Mouse (Mus musculus) hindbrain, embryonic 12.5 days (tissue): Measurements from ENCODE around the gene Gpr27. TPM values are rescaled to one million over a fixed set of nuclear protein-coding genes. Genes with fewer than 3 reads are reported as not detected.

ENCODE experiments used
- ATAC-seq: fragments of 200-750 bp; cut with Nextera tagmentation; 2 replicates; pipeline ENCODE4 v1.8.0; 2017; ENCODE audit warnings: moderate TSS enrichment; ENCODE audit not compliant: low FRiP score
- H3K27ac ChIP-seq: fragments of 300-500 bp; sonication (generic); 2 replicates; pipeline ENCODE4 v1.5.1; 2016; ENCODE audit warnings: mild to moderate bottlenecking
- H3K27me3 ChIP-seq: fragments of 300-500 bp; sonication (generic); 2 replicates; pipeline ENCODE4 v1.6.1; 2016; ENCODE audit warnings: mild to moderate bottlenecking
- H3K36me3 ChIP-seq: fragments of 300-500 bp; sonication (generic); 2 replicates; pipeline ENCODE4 v1.6.1; 2016; ENCODE audit warnings: mild to moderate bottlenecking
- H3K4me1 ChIP-seq: fragments of 300-500 bp; sonication (generic); 2 replicates; pipeline ENCODE4 v1.6.1; 2016
- H3K4me2 ChIP-seq: fragments of 300-500 bp; sonication (generic); replicated peaks from 2 replicates; pipeline ENCODE4 v1.6.1; 2016; ENCODE audit warnings: mild to moderate bottlenecking
- H3K4me3 ChIP-seq: fragments of 300-500 bp; sonication (generic); 2 replicates; pipeline ENCODE4 v1.5.1; 2016; ENCODE audit warnings: mild to moderate bottlenecking
- H3K9ac ChIP-seq: fragments of 300-500 bp; sonication (generic); 2 replicates; pipeline ENCODE4 v1.6.1; 2016; ENCODE audit warnings: mild to moderate bottlenecking, moderate library complexity
- H3K9me3 ChIP-seq: fragments of 300-500 bp; sonication (generic); replicated peaks from 2 replicates; pipeline ENCODE4 v1.6.1; 2016; ENCODE audit warnings: mild to moderate bottlenecking
- WGBS: fragments of 180-500 bp; shearing (Covaris S2); methylation state at CpG from one replicate; pipeline ENCODE4 v1.1.7; 2016; 5-methylcytosine and 5-hydroxymethylcytosine counted together
- polyA plus RNA-seq: library from polyadenylated mRNA; unstranded; fragments of >200 nt; fragmentation: Nextera tagmentation; extraction: Ambion mirVana; gene quantifications from 2 replicates; pipeline ENCODE4 v1.2.1, GENCODE M21; 2016

Gene Gpr27
- polyA plus RNA-seq: 7.8 and 10.2 TPM in 2 replicates

- Histone ChIP-seq H3K4me3 (peak within 1 kb of the TSS; percentile 90), H3K4me1 (peaks cover 14% of the 10 kb centered on the region), H3K4me2 (peak within 1 kb of the TSS; percentile 93), H3K9me3 (no peaks in the 10 kb centered on the region), H3K9ac (peak within 1 kb of the TSS; percentile 86), H3K27me3 (peaks cover 55% of the 10 kb centered on the region), H3K36me3 (no peaks in the 10 kb centered on the region), H3K27ac (peak within 1 kb of the TSS; percentile 88)
- ATAC-seq: peak; percentile 81
- 1% methylated on average over 37 of the region's 112 CpGs for WGBS
These were observed at the start of gene Gpr27 for GRCm38 (mm10) chr6:99692206-99692915. Gene Gpr27 (plus strand): TSS chr6:99692679.

GRCm38 (mm10) chr6:99643439-99644199 is 48.9 kb upstream of the Gpr27 start:
- H3K9me3 ChIP-seq: peaks cover 2% of the 10 kb centered on the region; the same call in 1 of the 2 replicates
- H3K36me3 ChIP-seq: peaks cover 11% of the 10 kb centered on the region
- no peaks in the 10 kb centered on the region for H3K27me3 ChIP-seq
- WGBS: 61% methylated on average over 10 of the region's 10 CpGs
- H3K4me3 ChIP-seq: no peak overlapping the region
- peaks cover 7% of the 10 kb centered on the region; the same call in 1 of the 2 replicates for H3K4me1 ChIP-seq
- H3K9ac ChIP-seq: no peak overlapping the region
- H3K4me2 ChIP-seq: no peak overlapping the region
- no peak for ATAC-seq
- H3K27ac ChIP-seq: no peak overlapping the region

GRCm38 (mm10) chr6:99644386-99644785 is 48.1 kb upstream of the Gpr27 start:
- Histone ChIP-seq H3K9me3 (peaks cover 2% of the 10 kb centered on the region; the same call in 1 of the 2 replicates), H3K4me3 (no peak overlapping the region), H3K9ac (no peak overlapping the region), H3K27ac (no peak overlapping the region), H3K4me1 (peaks cover 7% of the 10 kb centered on the region; the same call in 1 of the 2 replicates), H3K4me2 (no peak overlapping the region), H3K36me3 (peaks cover 9% of the 10 kb centered on the region), H3K27me3 (no peaks in the 10 kb centered on the region)
- 84% methylated on average over 5 of the region's 5 CpGs for WGBS
- no peak for ATAC-seq

- peaks cover 2% of the 10 kb centered on the region; the same call in 1 of the 2 replicates for H3K9me3 ChIP-seq
- H3K36me3 ChIP-seq: peaks cover 9% of the 10 kb centered on the region
- H3K9ac ChIP-seq: no peak overlapping the region
- H3K27me3 ChIP-seq: no peaks in the 10 kb centered on the region
- H3K27ac ChIP-seq: no peak overlapping the region
- no peak overlapping the region for H3K4me3 ChIP-seq
- peaks cover 7% of the 10 kb centered on the region; the same call in 1 of the 2 replicates for H3K4me1 ChIP-seq
- ATAC-seq: no peak
- no peak overlapping the region for H3K4me2 ChIP-seq
- WGBS: 90% methylated on average over 5 of the region's 5 CpGs
These were observed 47.6 kb upstream of the Gpr27 start for GRCm38 (mm10) chr6:99644876-99645275.

- Histone ChIP-seq H3K27ac (no peak overlapping the region), H3K4me2 (no peak overlapping the region), H3K9me3 (peaks cover 2% of the 10 kb centered on the region; the same call in 1 of the 2 replicates), H3K4me1 (peaks cover 7% of the 10 kb centered on the region; the same call in 1 of the 2 replicates), H3K9ac (no peak overlapping the region), H3K4me3 (no peak overlapping the region), H3K27me3 (no peaks in the 10 kb centered on the region), H3K36me3 (peaks cover 9% of the 10 kb centered on the region)
- WGBS: 56% methylated on average over 10 of the region's 10 CpGs
- ATAC-seq: no peak
These were observed 46.1 kb upstream of the Gpr27 start for GRCm38 (mm10) chr6:99646344-99646743.

- Histone ChIP-seq H3K4me1 (peaks cover 12% of the 10 kb centered on the region), H3K9ac (no peak overlapping the region), H3K4me3 (no peak overlapping the region), H3K9me3 (peaks cover 2% of the 10 kb centered on the region; the same call in 1 of the 2 replicates), H3K4me2 (no peak overlapping the region), H3K27me3 (no peaks in the 10 kb centered on the region), H3K27ac (no peak overlapping the region), H3K36me3 (peaks cover 9% of the 10 kb centered on the region)
- WGBS: 71% methylated on average over 2 of the region's 2 CpGs
- ATAC-seq: no peak
These were observed 43.2 kb upstream of the Gpr27 start for GRCm38 (mm10) chr6:99649307-99649706.

- Histone ChIP-seq H3K9ac (no peak overlapping the region), H3K36me3 (no peaks in the 10 kb centered on the region), H3K4me1 (peaks cover 14% of the 10 kb centered on the region), H3K9me3 (no peaks in the 10 kb centered on the region), H3K27ac (no peak overlapping the region), H3K4me3 (no peak overlapping the region), H3K27me3 (no peaks in the 10 kb centered on the region), H3K4me2 (no peak overlapping the region)
- WGBS: 91% methylated on average over 2 of the region's 2 CpGs
- ATAC-seq: no peak
These were observed 40.1 kb upstream of the Gpr27 start for GRCm38 (mm10) chr6:99652341-99652740.

GRCm38 (mm10) chr6:99654343-99654742 is 38.1 kb upstream of the Gpr27 start:
- peaks cover 14% of the 10 kb centered on the region for H3K4me1 ChIP-seq
- WGBS: 48% methylated on average over 5 of the region's 5 CpGs

GRCm38 (mm10) chr6:99655488-99655887 is 37.0 kb upstream of the Gpr27 start:
- H3K4me1 ChIP-seq: peaks cover 19% of the 10 kb centered on the region
- no peak overlapping the region for H3K4me3 ChIP-seq
- no peaks in the 10 kb centered on the region for H3K27me3 ChIP-seq
- H3K9ac ChIP-seq: no peak overlapping the region
- no peaks in the 10 kb centered on the region for H3K9me3 ChIP-seq
- H3K4me2 ChIP-seq: no peak overlapping the region
- H3K27ac ChIP-seq: no peak overlapping the region
- ATAC-seq: no peak
- no peaks in the 10 kb centered on the region for H3K36me3 ChIP-seq
- 73% methylated on average over 7 of the region's 7 CpGs for WGBS

More at GRCm38 (mm10) chr6:99654343-99654742, 38.1 kb upstream of the Gpr27 start:
- H3K9ac ChIP-seq: no peak overlapping the region
- ATAC-seq: peak; percentile 20; the same call in 1 of the 2 replicates
- no peaks in the 10 kb centered on the region for H3K36me3 ChIP-seq
- H3K4me3 ChIP-seq: no peak overlapping the region
- no peak overlapping the region for H3K4me2 ChIP-seq
- H3K9me3 ChIP-seq: no peaks in the 10 kb centered on the region
- H3K27me3 ChIP-seq: no peaks in the 10 kb centered on the region
- no peak overlapping the region for H3K27ac ChIP-seq

- H3K9ac ChIP-seq: no peak overlapping the region
- 88% methylated on average over 2 of the region's 2 CpGs for WGBS
- no peak for ATAC-seq
- no peaks in the 10 kb centered on the region for H3K9me3 ChIP-seq
- H3K36me3 ChIP-seq: no peaks in the 10 kb centered on the region
- peaks cover 25% of the 10 kb centered on the region for H3K4me1 ChIP-seq
- H3K27ac ChIP-seq: no peak overlapping the region
- no peaks in the 10 kb centered on the region for H3K27me3 ChIP-seq
- no peak overlapping the region for H3K4me3 ChIP-seq
- H3K4me2 ChIP-seq: no peak overlapping the region
These were observed 36.4 kb upstream of the Gpr27 start for GRCm38 (mm10) chr6:99656088-99656487.

GRCm38 (mm10) chr6:99658586-99658985 is 33.9 kb upstream of the Gpr27 start:
- Histone ChIP-seq H3K27me3 (peaks cover under 1% of the 10 kb centered on the region; the same call in 1 of the 2 replicates), H3K4me2 (no peak overlapping the region), H3K27ac (no peak overlapping the region), H3K9ac (no peak overlapping the region), H3K9me3 (no peaks in the 10 kb centered on the region), H3K4me1 (peaks cover 21% of the 10 kb centered on the region), H3K36me3 (no peaks in the 10 kb centered on the region), H3K4me3 (no peak overlapping the region)
- 89% methylated on average over 10 of the region's 10 CpGs for WGBS
- no peak for ATAC-seq

- Histone ChIP-seq H3K9ac (no peak overlapping the region), H3K27ac (no peak overlapping the region), H3K9me3 (no peaks in the 10 kb centered on the region), H3K4me3 (no peak overlapping the region), H3K4me1 (peaks cover 22% of the 10 kb centered on the region), H3K36me3 (no peaks in the 10 kb centered on the region), H3K4me2 (no peak overlapping the region), H3K27me3 (peaks cover 15% of the 10 kb centered on the region)
- ATAC-seq: no peak; the same call in 1 of the 2 replicates
- WGBS: 44% methylated on average over 3 of the region's 3 CpGs
These were observed 32.0 kb upstream of the Gpr27 start for GRCm38 (mm10) chr6:99660443-99660842.
